Mouse (Mus musculus) embryonic facial prominence, embryonic 12.5 days (tissue): ENCODE results near the gene Kctd21. TPM values are rescaled to one million over a fixed set of nuclear protein-coding genes. Genes with fewer than 3 reads are reported as not detected.

Experiments
- ATAC-seq: fragments of 200-750 bp; cut with Nextera tagmentation; 2 replicates; pipeline ENCODE4 v1.8.0; 2017; ENCODE audit not compliant: insufficient number of reproducible peaks, insufficient read depth, low FRiP score, low TSS enrichment
- H3K27ac ChIP-seq: fragments of 300-500 bp; sonication (generic); 2 replicates; pipeline ENCODE4 v1.5.1; 2016; ENCODE audit warnings: mild to moderate bottlenecking
- H3K27me3 ChIP-seq: fragments of 300-500 bp; sonication (generic); 2 replicates; pipeline ENCODE4 v1.6.1; 2016; ENCODE audit warnings: mild to moderate bottlenecking, moderate library complexity
- H3K36me3 ChIP-seq: fragments of 300-500 bp; sonication (generic); 2 replicates; pipeline ENCODE4 v1.6.1; 2016; ENCODE audit warnings: mild to moderate bottlenecking
- H3K4me1 ChIP-seq: fragments of 300-500 bp; sonication (generic); 2 replicates; pipeline ENCODE4 v1.6.1; 2016
- H3K4me2 ChIP-seq: fragments of 300-500 bp; sonication (generic); replicated peaks from 2 replicates; pipeline ENCODE4 v1.6.1; 2016; ENCODE audit warnings: mild to moderate bottlenecking, moderate library complexity
- H3K4me3 ChIP-seq: fragments of 300-500 bp; sonication (generic); 2 replicates; pipeline ENCODE4 v1.5.1; 2016; ENCODE audit warnings: mild to moderate bottlenecking
- H3K9ac ChIP-seq: fragments of 300-500 bp; sonication (generic); 2 replicates; pipeline ENCODE4 v1.6.1; 2016; ENCODE audit warnings: mild to moderate bottlenecking, moderate library complexity
- H3K9me3 ChIP-seq: fragments of 300-500 bp; sonication (generic); 2 replicates; pipeline ENCODE4 v1.6.1; 2016; ENCODE audit warnings: mild to moderate bottlenecking, moderate library complexity
- WGBS: fragments of 180-500 bp; shearing (Covaris S2); methylation state at CpG from one replicate; pipeline ENCODE4 v1.1.7; 2016; 5-methylcytosine and 5-hydroxymethylcytosine counted together
- polyA plus RNA-seq: library from polyadenylated mRNA; unstranded; fragments of >200 nt; fragmentation: Nextera tagmentation; extraction: Ambion mirVana; gene quantifications from 2 replicates; pipeline ENCODE4 v1.2.1, GENCODE M21; 2016

Gene Kctd21
- polyA plus RNA-seq, 1 experiment from 2014 or later: 4.0 TPM

- ATAC-seq: no peak
- no peak overlapping the region for H3K4me3 ChIP-seq
These were observed 9.1 kb downstream of the Kctd21 start for GRCm38 (mm10) chr7:97340907-97341849.

GRCm38 (mm10) chr7:97342961-97343360, 10.8 kb downstream of the Kctd21 start:
- no peak overlapping the region for H3K4me2 ChIP-seq
- no peaks in the 10 kb centered on the region for H3K27me3 ChIP-seq
- H3K4me1 ChIP-seq: no peaks in the 10 kb centered on the region
- 0 out of 2 replicates have a peak, but pooled peaks cover 5% of the 10 kb centered on the region for H3K36me3 ChIP-seq
- H3K27ac ChIP-seq: no peak overlapping the region
- no peak for ATAC-seq
- H3K4me3 ChIP-seq: no peak overlapping the region
- no peaks in the 10 kb centered on the region for H3K9me3 ChIP-seq
- no peak overlapping the region for H3K9ac ChIP-seq
- 64% methylated on average over 2 of the region's 2 CpGs for WGBS

More at GRCm38 (mm10) chr7:97340907-97341849, 9.1 kb downstream of the Kctd21 start:
- H3K27ac ChIP-seq: no peak overlapping the region
- no peak overlapping the region for H3K9ac ChIP-seq
- no peak overlapping the region for H3K4me2 ChIP-seq
- H3K4me1 ChIP-seq: no peaks in the 10 kb centered on the region
- no peaks in the 10 kb centered on the region for H3K9me3 ChIP-seq
- H3K36me3 ChIP-seq: no peaks in the 10 kb centered on the region
- H3K27me3 ChIP-seq: no peaks in the 10 kb centered on the region
- WGBS: 63% methylated on average over 18 of the region's 18 CpGs

- H3K27me3 ChIP-seq: no peaks in the 10 kb centered on the region
- H3K27ac ChIP-seq: no peak overlapping the region
- WGBS: 77% methylated on average over 2 of the region's 2 CpGs
- H3K36me3 ChIP-seq: 0 out of 2 replicates have a peak, but pooled peaks cover 7% of the 10 kb centered on the region
- no peak for ATAC-seq
- no peak overlapping the region for H3K4me2 ChIP-seq
- H3K9ac ChIP-seq: no peak overlapping the region
- no peaks in the 10 kb centered on the region for H3K9me3 ChIP-seq
- H3K4me3 ChIP-seq: no peak overlapping the region
- no peaks in the 10 kb centered on the region for H3K4me1 ChIP-seq
These were observed 12.5 kb downstream of the Kctd21 start for GRCm38 (mm10) chr7:97344655-97345054.

GRCm38 (mm10) chr7:97345229-97345871, 13.2 kb downstream of the Kctd21 start:
- ATAC-seq: no peak
- H3K9ac ChIP-seq: no peak overlapping the region
- 63% methylated on average over 10 of the region's 10 CpGs for WGBS
- H3K36me3 ChIP-seq: 0 out of 2 replicates have a peak, but pooled peaks cover 7% of the 10 kb centered on the region
- no peaks in the 10 kb centered on the region for H3K27me3 ChIP-seq
- H3K27ac ChIP-seq: no peak overlapping the region
- no peaks in the 10 kb centered on the region for H3K9me3 ChIP-seq
- no peaks in the 10 kb centered on the region for H3K4me1 ChIP-seq
- no peak overlapping the region for H3K4me2 ChIP-seq
- H3K4me3 ChIP-seq: no peak overlapping the region

- Histone ChIP-seq H3K4me3 (no peak overlapping the region), H3K9ac (no peak overlapping the region), H3K9me3 (no peaks in the 10 kb centered on the region), H3K4me1 (no peaks in the 10 kb centered on the region), H3K27ac (no peak overlapping the region), H3K4me2 (no peak overlapping the region), H3K36me3 (0 out of 2 replicates have a peak, but pooled peaks cover 7% of the 10 kb centered on the region), H3K27me3 (no peaks in the 10 kb centered on the region)
- WGBS: 67% methylated on average over 9 of the region's 9 CpGs
- no peak for ATAC-seq
These were observed 14.1 kb downstream of the Kctd21 start for GRCm38 (mm10) chr7:97346111-97346821.

GRCm38 (mm10) chr7:97346822-97347166, 14.7 kb downstream of the Kctd21 start:
- Histone ChIP-seq H3K4me2 (no peak overlapping the region), H3K27me3 (no peaks in the 10 kb centered on the region), H3K27ac (no peak overlapping the region), H3K4me1 (no peaks in the 10 kb centered on the region), H3K4me3 (no peak overlapping the region), H3K36me3 (0 out of 2 replicates have a peak, but pooled peaks cover 7% of the 10 kb centered on the region), H3K9ac (no peak overlapping the region), H3K9me3 (no peaks in the 10 kb centered on the region)
- no peak for ATAC-seq
- 89% methylated on average over 4 of the region's 4 CpGs for WGBS

GRCm38 (mm10) chr7:97347464-97347863, 15.3 kb downstream of the Kctd21 start:
- WGBS: 97% methylated on average over 15 of the region's 15 CpGs
- H3K4me1 ChIP-seq: no peaks in the 10 kb centered on the region
- no peak overlapping the region for H3K4me3 ChIP-seq
- H3K27ac ChIP-seq: no peak overlapping the region
- H3K36me3 ChIP-seq: 0 out of 2 replicates have a peak, but pooled peaks cover 7% of the 10 kb centered on the region
- H3K9me3 ChIP-seq: no peaks in the 10 kb centered on the region
- H3K4me2 ChIP-seq: no peak overlapping the region
- no peaks in the 10 kb centered on the region for H3K27me3 ChIP-seq
- no peak for ATAC-seq
- no peak overlapping the region for H3K9ac ChIP-seq

GRCm38 (mm10) chr7:97348318-97348717, 16.2 kb downstream of the Kctd21 start:
- Histone ChIP-seq H3K9ac (no peak overlapping the region), H3K36me3 (0 out of 2 replicates have a peak, but pooled peaks cover 7% of the 10 kb centered on the region), H3K4me2 (no peak overlapping the region), H3K4me1 (no peaks in the 10 kb centered on the region), H3K4me3 (no peak overlapping the region), H3K9me3 (no peaks in the 10 kb centered on the region), H3K27me3 (no peaks in the 10 kb centered on the region), H3K27ac (no peak overlapping the region)
- ATAC-seq: no peak
- WGBS: 80% methylated on average over 3 of the region's 3 CpGs

GRCm38 (mm10) chr7:97348836-97349235, 16.7 kb downstream of the Kctd21 start:
- no peaks in the 10 kb centered on the region for H3K4me1 ChIP-seq
- 85% methylated on average over 5 of the region's 5 CpGs for WGBS
- ATAC-seq: no peak
- no peak overlapping the region for H3K27ac ChIP-seq
- H3K4me3 ChIP-seq: no peak overlapping the region
- H3K36me3 ChIP-seq: 0 out of 2 replicates have a peak, but pooled peaks cover 7% of the 10 kb centered on the region
- no peak overlapping the region for H3K9ac ChIP-seq
- H3K4me2 ChIP-seq: no peak overlapping the region
- H3K9me3 ChIP-seq: no peaks in the 10 kb centered on the region
- H3K27me3 ChIP-seq: no peaks in the 10 kb centered on the region

- H3K9me3 ChIP-seq: no peaks in the 10 kb centered on the region
- no peak overlapping the region for H3K9ac ChIP-seq
- no peak overlapping the region for H3K27ac ChIP-seq
- WGBS: 90% methylated on average over 6 of the region's 6 CpGs
- no peak for ATAC-seq
- no peaks in the 10 kb centered on the region for H3K27me3 ChIP-seq
- H3K36me3 ChIP-seq: 0 out of 2 replicates have a peak, but pooled peaks cover 7% of the 10 kb centered on the region
- no peak overlapping the region for H3K4me2 ChIP-seq
- H3K4me3 ChIP-seq: no peak overlapping the region
- no peaks in the 10 kb centered on the region for H3K4me1 ChIP-seq
These were observed 17.3 kb downstream of the Kctd21 start for GRCm38 (mm10) chr7:97349438-97349837.

- Histone ChIP-seq H3K4me3 (no peak overlapping the region), H3K27ac (no peak overlapping the region), H3K9me3 (no peaks in the 10 kb centered on the region), H3K4me2 (no peak overlapping the region), H3K9ac (no peak overlapping the region), H3K4me1 (no peaks in the 10 kb centered on the region), H3K36me3 (0 out of 2 replicates have a peak, but pooled peaks cover 7% of the 10 kb centered on the region), H3K27me3 (no peaks in the 10 kb centered on the region)
- WGBS: 82% methylated on average over 5 of the region's 5 CpGs
- no peak for ATAC-seq
These were observed 18.8 kb downstream of the Kctd21 start for GRCm38 (mm10) chr7:97350891-97351290.
